Mouse (Mus musculus): ENCODE measurements around the gene Dapk2.

Dapk2 gene

DNA sequence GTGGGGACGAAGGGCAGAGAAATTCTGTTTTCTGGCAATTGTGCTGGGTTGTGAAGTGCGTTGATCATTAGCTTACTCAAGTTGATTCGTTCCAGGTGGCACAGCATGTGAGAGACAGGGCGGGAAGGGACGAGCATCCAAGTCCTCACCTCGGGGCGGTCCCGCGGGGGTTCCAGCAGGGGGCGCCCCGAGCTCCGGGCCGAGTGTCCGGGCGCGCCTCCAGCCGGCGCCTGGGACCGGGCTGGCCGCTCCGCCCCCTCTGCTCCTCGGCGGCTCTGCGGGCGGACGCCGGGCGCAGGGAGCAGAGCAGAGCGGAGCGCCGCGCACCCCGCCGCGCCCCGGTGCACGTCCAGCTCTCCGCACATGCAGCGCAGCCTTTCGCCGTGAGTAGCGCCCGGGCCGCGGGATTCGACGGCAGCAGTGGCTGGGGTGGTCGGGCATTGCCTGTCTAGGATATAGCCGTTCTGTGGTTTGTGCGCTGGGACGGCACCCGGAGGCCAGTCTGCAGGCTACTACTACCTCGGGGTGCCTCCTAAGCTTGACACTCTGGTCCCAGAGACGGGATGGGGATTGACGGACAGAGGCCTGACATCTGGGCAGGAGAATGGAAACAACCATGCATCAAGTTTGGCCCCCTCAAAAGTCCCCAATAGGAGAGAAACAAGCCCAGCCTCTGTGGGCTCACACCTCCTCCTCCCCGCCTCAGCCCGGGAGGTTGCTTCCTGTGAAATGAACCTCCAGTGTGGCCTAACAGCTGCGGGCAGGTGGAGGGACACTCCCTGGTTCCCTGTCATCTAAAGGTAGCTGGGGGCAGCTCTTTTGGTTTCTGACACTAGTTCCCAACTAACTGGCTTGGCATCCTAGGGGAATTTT lies at the start of gene Dapk2:
TSS of gene Dapk2 (plus strand) at position 266 of the 873 bp plus-strand sequence.
- peak in 1 of 2 experiments; percentile 59 for DNase-seq (ENCODE audit: low spot score in 2 of 2)

- no peak for DNase-seq (ENCODE audit: low spot score in 2 of 2)
These were observed 48.4 kb upstream of the Dapk2 start for GRCm38 (mm10) chr9:66109574-66109973.

DNA sequence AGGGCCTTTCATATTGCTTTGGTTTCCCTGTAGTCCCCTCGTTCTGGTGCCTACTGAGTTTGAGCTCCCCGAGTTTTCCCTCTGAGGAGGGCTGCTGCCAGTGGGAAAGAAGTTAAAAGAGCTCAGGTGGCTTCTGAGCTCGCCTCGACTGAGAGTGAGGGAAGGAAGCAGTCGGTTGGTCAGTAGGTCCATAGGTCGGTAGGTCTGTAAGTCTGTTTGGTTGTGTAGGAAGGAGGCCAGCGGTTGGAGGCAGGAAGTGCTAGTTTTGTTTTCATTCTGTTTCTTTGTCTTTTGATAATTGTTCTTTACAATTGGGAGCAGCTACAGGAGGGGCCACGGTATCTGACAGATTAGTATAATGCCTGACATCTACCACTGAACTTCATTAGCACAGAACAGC lies 47.9 kb upstream of the Dapk2 start:
- no peak for DNase-seq (ENCODE audit: low spot score in 2 of 2)

DNA sequence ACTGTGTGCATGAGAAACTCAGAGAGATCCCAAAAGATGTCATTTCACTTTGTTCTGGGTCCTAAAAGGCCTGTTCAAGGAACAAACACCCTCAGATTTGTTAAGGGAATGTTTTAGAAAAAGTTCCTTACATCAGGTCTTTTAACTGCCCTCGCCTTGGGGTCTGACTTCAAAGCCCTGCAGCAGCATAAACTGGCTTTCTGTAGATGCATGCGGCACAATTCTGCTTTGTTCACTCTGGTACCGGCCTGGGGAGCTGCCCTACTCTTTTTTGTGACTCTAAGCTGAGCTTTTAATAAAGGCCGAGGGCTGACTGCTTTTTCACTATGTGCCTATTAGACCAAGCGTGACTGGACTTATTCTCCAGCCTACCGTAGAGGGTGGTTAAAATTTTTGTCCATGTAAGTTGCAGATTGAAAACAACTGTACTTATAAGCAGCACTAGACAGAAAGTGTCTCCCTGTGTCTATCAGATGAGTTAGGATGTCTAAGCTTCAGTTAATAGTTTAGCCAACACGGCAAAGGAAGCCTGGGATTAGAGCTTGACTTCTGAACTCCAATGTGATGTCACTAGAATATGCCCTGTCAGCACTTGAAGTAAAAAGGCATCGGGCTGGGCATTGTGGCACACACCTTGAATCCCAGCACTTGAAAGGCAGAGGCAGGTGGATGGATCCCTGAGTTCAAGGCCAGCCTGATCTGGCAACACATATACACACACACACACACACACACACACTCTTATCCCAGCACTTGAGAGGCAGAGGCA lies 47.2 kb upstream of the Dapk2 start:
- no peak for DNase-seq (ENCODE audit: low spot score in 2 of 2)

DNA sequence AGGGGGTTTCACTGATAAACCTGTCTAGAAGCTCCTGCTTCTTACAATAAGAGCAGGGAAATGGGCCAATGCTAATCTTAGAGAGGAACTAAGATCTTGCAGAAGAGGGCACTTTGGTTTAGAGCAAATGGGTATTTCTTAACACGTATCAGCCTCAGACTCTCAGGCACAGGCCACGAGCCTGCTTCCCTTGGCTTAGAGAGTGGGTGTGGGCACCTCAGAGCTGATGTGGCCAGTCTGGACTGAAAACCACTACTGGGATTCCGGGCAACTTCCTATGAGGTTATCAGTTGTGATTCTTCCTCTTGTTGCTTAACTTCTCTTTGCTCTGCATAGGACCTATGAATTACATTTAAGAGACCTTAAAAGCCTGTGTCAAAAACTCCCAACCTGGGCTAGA lies 43.7 kb upstream of the Dapk2 start:
- no peak for DNase-seq (ENCODE audit: low spot score in 2 of 2)

GRCm38 (mm10) chr9:66116890-66117289 lies 41.1 kb upstream of the Dapk2 start:
- DNase-seq (ENCODE audit: low spot score in 2 of 2) = no peak

GRCm38 (mm10) chr9:66119498-66119897 lies 38.5 kb upstream of the Dapk2 start:
- DNase-seq (ENCODE audit: low spot score in 2 of 2) = no peak

DNA sequence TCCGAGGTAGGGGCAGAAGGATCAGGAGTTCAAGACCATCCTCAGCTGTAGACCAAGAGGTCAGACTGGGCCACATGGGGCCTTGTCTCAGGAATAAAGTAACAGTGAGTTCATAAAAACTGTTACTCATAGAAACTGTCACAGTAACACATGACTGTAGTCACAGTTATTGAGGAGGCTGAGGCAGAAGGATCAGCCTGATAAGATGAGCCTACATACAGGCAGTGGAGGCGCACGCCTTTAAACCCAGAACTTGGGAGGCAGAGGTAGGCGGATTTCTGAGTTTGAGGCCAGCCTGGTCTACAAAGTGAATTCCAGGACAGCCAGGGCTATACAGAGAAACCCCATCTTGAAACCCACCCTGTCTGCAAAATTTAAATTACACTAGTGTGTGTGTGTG lies 37.9 kb upstream of the Dapk2 start:
- DNase-seq (ENCODE audit: low spot score in 2 of 2) = no peak

DNA sequence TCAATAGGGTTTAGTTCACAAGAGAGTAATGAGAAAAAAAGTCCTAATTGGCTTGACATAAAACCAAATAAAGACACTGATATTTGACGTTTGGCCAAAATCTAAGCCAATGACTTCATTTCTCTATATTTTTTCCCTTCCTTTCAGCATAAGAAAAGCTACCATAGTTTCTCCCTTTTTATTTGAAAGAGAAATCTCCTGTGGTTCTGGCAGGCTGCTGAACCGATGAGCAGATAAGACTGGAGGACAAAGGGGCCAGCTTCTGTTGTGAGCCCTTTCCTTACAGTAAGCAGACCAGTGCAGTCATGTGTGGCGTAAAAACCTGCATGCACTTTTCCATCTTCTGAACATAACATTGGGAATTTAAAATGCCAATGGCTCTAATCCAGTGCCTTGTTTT lies 37.1 kb upstream of the Dapk2 start:
- DNase-seq (ENCODE audit: low spot score in 2 of 2) = no peak

- DNase-seq (ENCODE audit: low spot score in 2 of 2) = no peak
These were observed 36.6 kb upstream of the Dapk2 start for GRCm38 (mm10) chr9:66121421-66121820.

GRCm38 (mm10) chr9:66123648-66124047 lies 34.4 kb upstream of the Dapk2 start:
- DNase-seq (ENCODE audit: low spot score in 2 of 2) = no peak

- no peak for DNase-seq (ENCODE audit: low spot score in 2 of 2)
These were observed 33.9 kb upstream of the Dapk2 start for GRCm38 (mm10) chr9:66124111-66124531.

DNA sequence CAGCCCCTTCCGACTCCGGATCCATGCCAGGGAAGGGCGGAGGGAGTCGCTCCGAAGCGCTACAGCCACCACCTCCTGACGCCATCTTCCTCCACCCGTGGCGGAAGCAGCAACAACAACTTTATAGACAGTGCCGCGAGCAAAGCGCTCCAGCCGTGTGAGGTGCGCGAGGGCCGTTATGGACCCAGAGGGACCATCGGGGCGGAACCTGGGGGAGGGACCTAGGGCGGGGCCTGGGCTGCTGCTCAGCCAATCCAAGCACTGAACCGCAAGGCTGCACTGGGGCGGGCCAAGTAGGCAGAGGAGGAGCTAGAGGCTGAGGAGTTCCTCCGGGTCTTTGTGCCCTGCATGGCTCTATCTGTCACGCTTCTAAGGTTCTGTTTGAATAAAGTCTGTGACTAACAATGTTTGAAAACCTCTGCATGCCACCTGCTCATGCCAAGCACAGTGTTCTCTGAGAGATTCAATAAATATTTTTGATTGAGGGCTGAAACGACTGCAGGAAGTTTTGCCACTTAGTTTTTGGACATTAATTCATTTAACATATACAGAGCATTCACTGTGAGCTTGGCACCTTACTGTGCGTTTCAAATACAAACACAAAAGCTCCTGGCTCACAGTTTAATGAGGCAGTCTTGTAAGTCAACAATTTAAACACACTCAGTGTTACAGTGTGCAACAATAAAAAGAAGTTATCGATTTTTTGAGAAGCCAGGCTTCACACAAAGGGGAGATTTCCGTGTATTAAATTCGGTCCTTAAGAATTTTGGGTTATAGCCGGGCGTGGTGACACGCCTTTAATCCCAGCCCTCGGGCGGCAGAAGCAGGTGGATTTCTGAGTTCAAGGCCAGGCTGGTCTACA lies 33.1 kb upstream of the Dapk2 start:
- DNase-seq (ENCODE audit: low spot score in 2 of 2) = peak; percentile 95 to 97

- DNase-seq (ENCODE audit: low spot score in 2 of 2) = no peak
These were observed 32.2 kb upstream of the Dapk2 start for GRCm38 (mm10) chr9:66125543-66126455.

- DNase-seq (ENCODE audit: low spot score in 2 of 2) = peak; percentile 90 to 91
These were observed 31.4 kb upstream of the Dapk2 start, which contains the start of the genes Snx1 and Ciao2a for GRCm38 (mm10) chr9:66126456-66127192. TSS of gene Snx1 (minus strand) at chr9:66126587. TSS of gene Ciao2a (plus strand) at chr9:66126611.

DNA sequence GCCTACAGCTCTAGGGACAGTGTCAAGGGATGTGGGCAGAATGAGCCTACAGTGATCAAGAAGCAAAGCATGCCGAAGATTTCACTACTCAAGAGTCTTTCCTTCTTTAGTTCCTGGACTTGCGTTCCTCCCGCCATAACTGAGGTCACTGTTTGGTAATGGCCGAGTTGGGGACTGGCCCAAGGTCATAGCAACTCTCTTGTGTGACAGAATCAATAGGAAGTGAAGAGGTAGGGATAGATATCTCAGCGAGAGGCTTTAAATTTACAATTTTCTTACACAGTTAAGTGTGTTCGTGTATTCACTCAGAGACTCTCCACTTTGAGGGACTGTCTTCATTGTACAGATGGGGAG lies 30.9 kb upstream of the Dapk2 start:
- DNase-seq (ENCODE audit: low spot score in 2 of 2) = no peak

GRCm38 (mm10) chr9:66127884-66128283 lies 30.1 kb upstream of the Dapk2 start:
- no peak for DNase-seq (ENCODE audit: low spot score in 2 of 2)

DNA sequence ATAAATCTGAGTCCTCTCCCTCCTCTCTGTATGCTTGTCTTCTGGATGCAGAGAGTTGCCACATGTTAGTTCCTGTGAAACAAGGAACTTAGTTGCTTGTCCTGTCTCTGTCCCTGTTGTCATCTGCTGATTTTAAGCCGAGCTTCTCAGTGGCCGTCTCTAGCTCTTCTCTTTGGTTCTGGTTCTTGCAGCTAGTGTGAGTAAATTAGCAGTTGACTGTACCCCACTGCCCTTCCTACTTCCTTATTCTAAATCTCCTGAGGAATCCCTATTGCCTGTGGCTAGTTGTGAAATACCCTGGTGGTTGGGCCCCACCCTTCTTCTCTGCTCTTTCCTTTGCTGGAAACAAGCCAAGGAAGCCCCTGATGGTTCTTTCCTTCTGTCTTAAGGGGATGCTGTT lies 26.6 kb upstream of the Dapk2 start:
- no peak for DNase-seq (ENCODE audit: low spot score in 2 of 2)

GRCm38 (mm10) chr9:66135967-66136366 lies 22.1 kb upstream of the Dapk2 start:
- no peak for DNase-seq (ENCODE audit: low spot score in 2 of 2)

- DNase-seq (ENCODE audit: low spot score in 2 of 2) = no peak
These were observed 19.8 kb upstream of the Dapk2 start for GRCm38 (mm10) chr9:66138193-66138592.
